Mouse (Mus musculus) fat pad, adult 2 months (tissue): ENCODE data around the gene Pdzrn3.

Experiments
- DNase-seq: peaks from one replicate; pipeline ENCODE4 v3.0.0-alpha.2; 2011; ENCODE audit warnings: low read depth, low spot score; ENCODE audit errors: extremely low read depth

Pdzrn3 gene

DNA sequence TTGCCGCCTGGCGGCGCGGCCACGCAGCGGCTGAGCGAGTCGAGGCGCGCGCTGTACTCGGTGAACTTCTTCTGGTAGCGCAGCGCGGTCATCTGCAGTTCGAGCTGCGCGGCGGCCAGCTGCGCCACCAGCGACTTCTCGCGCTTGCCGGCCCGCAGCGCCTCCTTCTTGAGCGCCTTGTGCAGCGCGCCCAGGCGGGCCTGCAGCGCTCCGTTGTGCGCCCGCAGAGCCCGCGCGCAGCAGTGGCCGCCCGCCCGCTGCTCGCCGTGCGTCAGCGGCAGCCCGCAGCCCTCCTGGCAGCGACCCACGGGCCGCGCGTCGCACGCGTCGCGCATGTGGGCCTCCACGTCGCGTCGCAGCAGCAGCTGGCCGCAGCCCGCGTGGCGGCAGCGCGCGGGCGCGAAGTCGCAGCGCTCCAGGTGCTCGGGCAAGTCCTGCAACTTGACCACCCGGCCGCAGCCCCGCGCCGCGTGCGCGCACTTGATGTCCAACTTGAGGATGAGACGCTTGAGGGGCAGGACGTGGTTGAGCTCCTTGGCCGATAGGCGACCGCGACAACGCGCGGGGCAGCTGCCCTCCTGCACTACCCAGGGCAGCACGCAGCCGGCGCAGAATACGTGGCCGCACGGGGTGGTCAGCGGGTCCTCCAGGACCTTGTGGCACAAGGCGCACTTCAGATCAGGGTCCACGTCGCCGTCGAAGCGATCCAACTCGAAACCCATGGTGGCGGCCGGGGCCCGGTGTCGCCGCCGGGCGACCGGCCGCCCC, at the start of gene Pdzrn3:
Gene Pdzrn3 (minus strand): TSS at position 731 of the 768 bp plus-strand sequence.
- no peak for DNase-seq

GRCm38 (mm10) chr6:101427296-101427695, 49.6 kb upstream of the Pdzrn3 start:
- DNase-seq = no peak

DNA sequence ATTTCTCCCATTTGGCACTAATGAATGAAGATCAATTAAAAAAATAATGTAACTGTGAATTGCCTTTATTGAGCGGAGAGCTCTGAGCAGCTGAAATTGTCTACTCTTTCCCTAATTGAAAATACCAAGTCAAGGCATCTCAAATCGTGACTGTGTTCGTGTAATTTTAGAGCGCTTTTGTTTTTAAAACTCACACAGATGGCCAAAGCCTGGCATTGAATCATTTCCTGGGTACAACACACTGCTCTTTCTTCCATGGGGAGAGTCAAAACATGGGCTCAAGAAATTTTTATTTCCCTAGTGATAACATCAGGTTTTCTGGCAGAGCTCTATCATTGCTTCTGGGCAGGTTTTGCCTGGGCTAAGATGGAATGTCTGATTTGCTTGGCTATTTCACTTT, 48.6 kb upstream of the Pdzrn3 start:
- DNase-seq = no peak

DNA sequence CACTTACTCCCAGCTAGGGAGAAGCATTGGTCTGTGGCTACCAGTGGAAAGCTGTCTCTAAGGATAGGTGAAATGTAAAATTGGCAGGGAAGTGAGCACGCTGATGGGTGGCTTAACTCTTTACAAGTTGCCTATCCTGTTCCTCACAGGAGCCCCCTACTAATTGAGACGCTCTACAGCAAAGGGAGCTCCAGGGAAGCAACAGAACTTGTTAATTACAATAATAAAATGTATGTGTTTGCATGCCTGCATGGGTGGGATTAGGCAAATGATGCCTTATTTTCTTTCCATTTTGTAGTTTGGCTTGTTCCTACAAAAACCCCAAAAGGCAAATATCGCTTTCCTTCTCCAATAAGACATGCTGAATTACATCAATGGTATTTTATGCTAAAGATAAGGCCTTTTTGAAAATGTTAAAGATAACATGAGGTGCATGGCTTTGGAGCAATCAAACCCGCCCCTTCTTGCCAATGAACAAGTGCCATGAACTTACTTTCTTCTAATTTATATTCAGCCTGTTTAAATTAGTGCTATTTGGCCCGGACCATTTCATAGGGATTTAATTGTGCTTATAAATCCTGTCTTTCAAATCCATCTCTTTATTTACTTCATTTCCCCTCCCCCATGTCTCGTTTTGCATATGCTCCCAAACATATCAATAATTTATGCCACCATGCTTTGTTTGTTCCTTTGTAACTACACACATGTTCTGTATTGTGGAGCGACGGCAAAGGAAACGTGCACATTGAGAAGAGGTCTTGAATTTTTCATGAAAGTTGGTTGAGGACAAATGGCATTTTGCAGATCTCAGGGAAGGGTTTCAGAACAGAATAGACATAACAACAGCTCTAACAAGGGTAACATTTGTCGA, 44.6 kb upstream of the Pdzrn3 start:
- DNase-seq = no peak

DNA sequence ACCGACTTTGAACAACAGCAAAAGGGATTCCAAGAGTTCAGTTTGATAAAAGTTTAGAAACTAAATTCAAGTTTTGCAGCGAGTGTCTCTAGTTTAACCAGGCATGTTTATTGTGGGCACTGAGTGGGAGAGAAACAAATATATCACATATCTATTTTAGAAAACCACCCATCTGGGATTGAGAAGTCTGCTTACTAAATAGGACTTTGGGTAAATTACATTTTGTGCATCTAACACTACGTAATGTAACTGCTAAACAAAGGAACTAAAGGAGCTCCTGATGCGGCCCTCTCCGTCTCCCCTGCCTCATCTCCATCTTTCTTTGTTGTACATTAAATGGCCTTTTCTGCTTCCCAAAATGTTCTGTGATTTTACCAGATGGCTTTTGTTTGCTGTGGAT, 40.5 kb upstream of the Pdzrn3 start:
- DNase-seq = no peak

DNA sequence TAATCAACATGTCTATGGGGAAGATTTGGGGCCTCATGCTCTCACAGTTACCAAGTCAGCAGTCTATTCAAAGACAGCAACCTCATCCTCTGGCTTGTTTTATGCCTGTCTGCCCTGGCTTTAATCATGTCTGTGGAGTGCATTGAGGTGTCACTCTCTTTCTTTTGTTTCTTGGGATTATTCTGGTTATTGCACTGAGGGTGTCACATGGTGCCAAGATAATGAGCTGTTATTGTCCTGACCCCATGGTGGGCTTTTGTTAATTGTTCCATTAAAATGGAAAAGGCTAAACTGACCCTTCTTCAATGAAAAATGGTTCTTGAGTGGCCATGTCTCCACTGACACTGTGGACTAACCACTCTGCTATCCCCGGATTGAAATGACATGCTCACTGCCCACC, 34.0 kb upstream of the Pdzrn3 start:
- DNase-seq = no peak

DNA sequence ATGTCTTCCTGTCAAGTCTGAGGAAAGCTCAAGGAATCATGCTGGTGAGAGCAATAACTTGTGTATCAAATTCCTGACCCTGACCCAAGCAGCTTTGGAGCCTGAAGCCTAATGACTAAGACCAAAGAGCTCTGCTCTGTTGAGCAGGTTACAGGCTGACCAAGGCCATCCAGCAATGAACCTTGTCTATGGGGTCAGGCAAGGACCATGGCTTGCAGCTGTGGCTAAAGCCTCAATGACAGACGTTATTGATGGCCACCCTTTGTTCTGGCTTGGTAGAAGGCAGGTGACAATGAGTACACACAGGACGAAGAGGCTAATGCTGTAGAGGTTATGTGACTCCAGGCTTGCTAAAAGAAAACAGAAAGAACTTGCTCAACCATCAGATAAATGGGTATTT, 33.4 kb upstream of the Pdzrn3 start:
- no peak for DNase-seq

DNA sequence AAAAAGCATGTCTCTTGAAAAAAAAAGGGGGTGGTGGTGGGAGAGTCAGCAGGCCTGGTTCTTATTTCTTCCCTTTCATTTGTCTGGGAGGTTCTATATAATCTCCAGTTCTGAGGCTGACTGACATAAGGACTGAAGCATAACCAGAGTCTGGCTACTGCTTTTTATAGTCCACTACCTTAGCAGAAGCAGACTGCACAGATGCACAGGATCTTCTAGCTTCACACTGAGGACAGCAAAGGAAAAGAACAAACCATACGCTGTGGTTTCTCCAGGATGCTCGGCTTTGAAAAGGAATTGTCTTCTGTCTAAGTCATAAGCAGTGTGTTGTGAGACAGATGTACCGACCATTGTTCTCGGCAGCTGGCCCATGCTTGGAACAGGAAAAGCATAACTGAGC, 19.0 kb upstream of the Pdzrn3 start:
- no peak for DNase-seq

DNA sequence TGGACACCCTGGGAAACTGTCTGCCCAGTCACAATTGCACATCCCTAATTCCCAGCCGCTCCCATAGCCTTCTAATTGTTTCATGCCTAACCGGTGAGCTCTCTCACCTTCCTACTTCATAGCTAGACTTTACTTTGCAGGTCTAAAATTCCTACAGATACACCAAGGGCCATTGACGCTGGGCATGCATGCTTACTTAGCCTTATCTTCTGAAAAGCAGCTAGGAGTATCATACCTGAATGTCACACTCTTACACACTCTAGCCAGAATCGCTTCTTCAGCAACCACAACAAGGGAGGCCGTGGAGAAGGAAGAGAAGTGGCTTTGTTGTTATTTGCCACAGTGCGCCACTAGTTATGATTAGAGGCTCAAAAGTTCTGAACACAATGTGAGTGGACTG, 18.2 kb upstream of the Pdzrn3 start:
- no peak for DNase-seq

DNA sequence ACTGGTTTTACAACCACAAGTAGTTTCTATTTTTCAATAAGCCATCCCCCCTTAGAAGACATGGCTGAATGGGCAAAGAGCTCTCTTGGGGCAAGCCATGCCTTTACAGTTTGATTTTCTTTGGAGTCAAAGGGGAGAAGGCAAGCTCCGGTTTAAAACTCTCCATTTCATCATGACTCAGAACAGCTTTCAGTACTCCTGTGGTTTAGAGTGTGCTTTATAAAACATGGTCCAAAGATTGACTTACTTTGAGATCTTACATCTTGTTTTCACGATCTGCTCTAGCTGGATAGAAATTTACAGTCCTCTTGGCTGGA, 15.1 kb upstream of the Pdzrn3 start:
- DNase-seq = no peak

- DNase-seq = no peak
Measured at GRCm38 (mm10) chr6:101392107-101392800, 14.6 kb upstream of the Pdzrn3 start.

- DNase-seq = no peak
Measured at GRCm38 (mm10) chr6:101385490-101385889, 7.8 kb upstream of the Pdzrn3 start.

GRCm38 (mm10) chr6:101384958-101385357, 7.3 kb upstream of the Pdzrn3 start:
- DNase-seq = no peak

GRCm38 (mm10) chr6:101384476-101384875, 6.8 kb upstream of the Pdzrn3 start:
- DNase-seq = no peak

DNA sequence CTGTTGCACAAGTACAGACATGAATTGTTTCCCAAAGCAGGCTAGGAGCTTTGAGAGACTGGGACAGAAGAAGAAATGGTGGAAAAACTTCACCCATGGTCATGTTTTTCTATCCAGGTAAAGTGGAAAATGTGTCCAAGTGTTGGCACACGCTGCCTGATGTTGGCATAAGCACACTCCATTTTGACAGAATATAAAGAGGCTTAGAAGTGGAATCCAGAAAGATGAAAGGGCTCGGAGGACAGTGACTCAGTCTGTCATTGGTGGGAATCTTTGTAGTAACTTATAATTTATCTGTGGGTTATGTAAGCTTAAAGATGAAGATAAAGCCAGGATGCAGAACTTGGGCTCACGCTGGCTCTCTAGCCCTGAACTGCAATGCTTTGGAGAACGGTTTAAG, 5.2 kb upstream of the Pdzrn3 start:
- no peak for DNase-seq

DNA sequence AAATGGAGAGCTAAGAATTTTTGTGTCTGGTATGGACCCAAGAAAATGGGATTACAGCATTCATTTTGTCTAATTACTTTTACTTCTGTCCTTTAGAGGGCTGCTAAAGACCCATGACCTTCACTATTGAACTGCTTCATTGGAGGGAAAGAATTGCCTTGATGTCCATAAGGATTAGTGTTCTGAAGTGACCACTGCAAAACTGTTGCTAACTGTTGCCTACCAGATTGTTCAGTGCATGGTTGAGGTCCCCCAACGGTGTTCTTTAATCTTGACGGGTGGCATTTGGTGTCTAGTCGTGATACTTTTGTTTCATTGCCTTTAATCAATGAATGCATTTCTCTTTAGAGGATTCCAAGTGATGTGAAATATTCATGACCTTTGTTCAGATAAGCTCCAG, 1.8 kb upstream of the Pdzrn3 start:
- DNase-seq = no peak

DNA sequence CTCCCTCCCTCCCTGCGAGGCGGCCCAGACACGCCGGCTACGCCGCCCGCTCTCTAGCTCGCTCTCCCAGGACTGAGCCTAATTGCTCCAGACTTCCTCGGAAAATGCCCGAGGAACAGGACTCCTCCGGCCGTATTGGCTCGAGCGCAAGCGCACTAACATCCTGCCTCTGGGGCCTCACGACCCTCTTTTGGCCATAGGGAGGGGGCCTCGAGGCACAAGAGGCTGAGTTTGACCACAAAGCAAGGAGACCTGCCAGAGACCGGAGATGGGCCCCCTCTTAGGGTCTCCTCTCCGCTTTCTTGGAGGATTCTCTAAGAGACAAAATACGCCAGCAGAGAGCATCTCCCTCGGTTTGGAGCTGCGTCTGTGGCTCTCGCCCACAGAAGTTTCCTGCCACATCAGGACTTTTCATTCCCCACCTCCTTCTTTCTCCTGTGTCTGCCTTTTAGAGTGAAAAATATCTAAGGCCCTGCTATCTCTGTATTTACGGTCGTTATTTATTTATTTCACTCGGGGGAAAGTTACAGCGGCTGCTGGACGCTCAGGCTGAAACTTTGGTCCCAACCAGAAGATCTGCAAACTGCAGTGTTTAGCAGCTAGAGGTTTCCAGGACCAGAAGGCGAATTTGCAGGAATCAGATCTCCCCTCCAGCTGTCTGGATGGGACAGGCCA, 375 bp upstream of the Pdzrn3 start:
- no peak for DNase-seq

- DNase-seq = no peak
Measured at GRCm38 (mm10) chr6:101376511-101377166, 1.1 kb downstream of the Pdzrn3 start.

GRCm38 (mm10) chr6:101376049-101376448, 1.6 kb downstream of the Pdzrn3 start:
- DNase-seq = no peak

GRCm38 (mm10) chr6:101374721-101375120, 3.0 kb downstream of the Pdzrn3 start:
- no peak for DNase-seq

GRCm38 (mm10) chr6:101374186-101374585, 3.5 kb downstream of the Pdzrn3 start:
- no peak for DNase-seq
